In the genomic region with DNA sequence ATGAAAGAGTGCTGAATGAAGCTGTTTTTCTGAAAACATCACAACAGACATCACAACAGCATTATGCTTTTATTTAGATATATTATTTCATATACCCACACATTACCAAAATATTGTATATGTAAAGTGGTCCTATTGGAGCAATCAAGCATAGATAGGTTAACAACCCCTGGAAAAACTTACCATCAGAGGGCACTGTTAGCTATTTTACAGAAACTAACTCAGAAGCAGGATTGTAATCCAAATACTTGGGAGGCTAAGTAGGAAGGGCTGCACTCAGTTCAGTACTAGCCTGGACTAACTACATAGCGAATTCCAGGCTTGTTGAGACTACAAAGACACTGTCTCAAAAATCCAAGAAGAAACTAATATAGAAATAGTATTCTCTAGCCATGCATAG, we compare ENCODE assay signal across 14 mouse cellular contexts. TPM values are rescaled to one million over a fixed set of nuclear protein-coding genes. Genes with fewer than 3 reads are reported as not detected.
DNase-seq lines count a peak whose midpoint lies in the region; ATAC-seq and TF ChIP-seq lines count a peak whose summit lies in the region.
"Had no signal": no experiment of that assay in that cellular context is flagged by ENCODE, and none has a peak within 500 bp of the region (broad histone marks: within the 10 kb centered on the region; RNA-seq: fewer than 3 reads in every experiment).

No protein-coding gene starts in this region.

- 58% methylated on average over 1 of the region's 1 CpGs for WGBS in lung, adult 2 months

- 0 out of 2 replicates have a peak, but pooled peaks have one; percentile 2 for TF ChIP-seq CTCF in lung, adult 2 months (IDR thresholded peaks at IDR 0.05; ENCODE audit: insufficient read depth, low read length)

- no peak overlapping the region for H3K4me3 ChIP-seq in lung, adult 2 months (replicated peaks; ENCODE audit: extremely low read depth, low read depth, low read length)
- H3K4me3 ChIP-seq: heart, embryonic 10.5 days; limb, embryonic 12.5 days had no signal

- intact Hi-C loops in heart, postnatal 25 days (cut with DNase I), result loop anchor here (2.0 kb wide), 1 partner anchor 58 kb away; no protein-coding TSS in a partner anchor

- ATAC-seq in frontal cortex, adult (ENCODE audit: low TSS enrichment), result no peak

- no peak for TF ChIP-seq POLR2A in lung, adult 2 months (IDR thresholded peaks at IDR 0.05; ENCODE audit: borderline replicate concordance, extremely low read depth, low read depth, low read length)

- no peaks in the 10 kb centered on the region for H3K4me1 ChIP-seq in lung, adult 2 months (ENCODE audit: control insufficient read depth, insufficient read depth, low read length)
- H3K4me1 ChIP-seq: heart, embryonic 10.5 days; limb, embryonic 12.5 days had no signal

- peak; percentile 21 for DNase-seq in heart, adult 8-10 months (ENCODE audit: low spot score)
- DNase-seq in heart, postnatal 25 days (ENCODE audit: low spot score), result no peak
- no peak for DNase-seq in lung, adult 2 months
- no peak for DNase-seq in lung, adult 18-20 months
- peak; percentile 34 for DNase-seq in NIH3T3 (ENCODE audit: low read depth)
- DNase-seq in lung, postnatal 36 days, result peak; percentile 63
- DNase-seq: adrenal gland, postnatal 25 days; cerebellum, adult 11-12 months; embryo, embryonic 11 days; kidney, postnatal 10 days; thymus, postnatal 4 days had no signal

RNA-seq across cellular contexts. Expression of a gene that starts 17.6 kb away (rescaled TPM):
- total RNA-seq in heart, adult 8-10 months (2022), result 10 to 100 TPM; 31.6 to 34.8 (median 32.8) TPM
- 10 to 100 TPM; 29.0 to 32.5 TPM for total RNA-seq in heart, postnatal 25 days (2021)
- 14.2 and 17.8 TPM in 2 replicates for polyA plus RNA-seq in lung, adult 2 months (2012; rRNA removed)

RNA-seq across cellular contexts. Expression of a gene that starts 17.7 kb away (rescaled TPM):
- 10 to 100 TPM; 62.6 to 83.1 (median 73.8) TPM for total RNA-seq in heart, adult 8-10 months (2022)
- 10 to 100 TPM; 58.8 to 68.0 TPM for total RNA-seq in heart, postnatal 25 days (2021)
- 147 and 180 TPM in 2 replicates for polyA plus RNA-seq in lung, adult 2 months (2012; rRNA removed)

Comparison
In these comparisons a context has a peak if more than half of its experiments do, and no peak if none do; other contexts are left out.
1. DNase-seq: peak in heart, adult 8-10 months (single experiment), NIH3T3 (single experiment) and lung, postnatal 36 days (single experiment); none in heart, postnatal 25 days (single experiment), lung, adult 2 months (single experiment) and lung, adult 18-20 months (0 of 2).